Comparison of ENCODE assay signal across 7 mouse cellular contexts in genomic region chr2:35131991-35132661, GRCm38 (mm10). TPM values are rescaled to one million over a fixed set of nuclear protein-coding genes. Genes with fewer than 3 reads are reported as not detected.
DNase-seq lines count a peak whose midpoint lies in the region; ATAC-seq lines count a peak whose summit lies in the region.

No protein-coding gene starts in this region.

- H3K36me3 ChIP-seq in embryonic facial prominence, embryonic 11.5 days (replicated peaks; ENCODE audit: control insufficient read depth, insufficient read depth, low read depth, low read length), result no peaks in the 10 kb centered on the region
- H3K36me3 ChIP-seq in limb, embryonic 11.5 days (ENCODE audit: control insufficient read depth, insufficient read depth, low read length), result peaks cover 3% of the 10 kb centered on the region
- peaks cover 33% of the 10 kb centered on the region for H3K36me3 ChIP-seq in midbrain, embryonic 14.5 days (ENCODE audit: control insufficient read depth, insufficient read depth, low read length)

- H3K4me1 ChIP-seq in embryonic facial prominence, embryonic 11.5 days (ENCODE audit: control insufficient read depth, insufficient read depth, low read length), result no peaks in the 10 kb centered on the region; the same call in 1 of the 2 replicates
- H3K4me1 ChIP-seq in limb, embryonic 11.5 days (ENCODE audit: control insufficient read depth, insufficient read depth, low read length), result peaks cover 3% of the 10 kb centered on the region
- H3K4me1 ChIP-seq in midbrain, embryonic 14.5 days (ENCODE audit: control insufficient read depth, insufficient read depth, low read length), result peaks cover 10% of the 10 kb centered on the region

- under 1% methylated on average over 21 of the region's 21 CpGs for WGBS in embryonic facial prominence, embryonic 11.5 days
- under 1% methylated on average over 21 of the region's 21 CpGs for WGBS in limb, embryonic 11.5 days
- 1% methylated on average over 21 of the region's 21 CpGs for WGBS in midbrain, embryonic 14.5 days

- peak overlapping the region; percentile 61 for H3K4me2 ChIP-seq in embryonic facial prominence, embryonic 11.5 days (ENCODE audit: low read depth, low read length)
- H3K4me2 ChIP-seq in limb, embryonic 11.5 days (ENCODE audit: low read depth, severe bottlenecking), result peak overlapping the region; percentile 57
- peak overlapping the region; percentile 60 for H3K4me2 ChIP-seq in midbrain, embryonic 14.5 days (ENCODE audit: low read length)

- no peaks in the 10 kb centered on the region for H3K9me3 ChIP-seq in embryonic facial prominence, embryonic 11.5 days (replicated peaks; ENCODE audit: control insufficient read depth, low read length)
- no peaks in the 10 kb centered on the region for H3K9me3 ChIP-seq in limb, embryonic 11.5 days (ENCODE audit: control insufficient read depth, low read length)
- H3K9me3 ChIP-seq in midbrain, embryonic 14.5 days (ENCODE audit: control insufficient read depth, low read length), result no peaks in the 10 kb centered on the region

- H3K4me3 ChIP-seq in embryonic facial prominence, embryonic 11.5 days (ENCODE audit: low read depth, low read length), result peak overlapping the region; percentile 45
- H3K4me3 ChIP-seq in limb, embryonic 11.5 days (ENCODE audit: low read depth, low read length), result peak overlapping the region; percentile 43
- H3K4me3 ChIP-seq in midbrain, embryonic 14.5 days (replicated peaks; ENCODE audit: low read depth, low read length), result peak overlapping the region; percentile 37

- no peaks in the 10 kb centered on the region for H3K27me3 ChIP-seq in embryonic facial prominence, embryonic 11.5 days (ENCODE audit: control insufficient read depth, insufficient read depth, low read length)
- H3K27me3 ChIP-seq in limb, embryonic 11.5 days (ENCODE audit: control insufficient read depth, insufficient read depth, low read length), result no peaks in the 10 kb centered on the region
- H3K27me3 ChIP-seq in midbrain, embryonic 14.5 days (ENCODE audit: control insufficient read depth, insufficient read depth, low read length), result no peaks in the 10 kb centered on the region

- ATAC-seq in embryonic facial prominence, embryonic 11.5 days (replicated peaks; ENCODE audit: insufficient number of reproducible peaks, low FRiP score, low TSS enrichment, low read depth), result peak; percentile 98
- peak; percentile 98 for ATAC-seq in limb, embryonic 11.5 days (ENCODE audit: insufficient number of reproducible peaks, low FRiP score, low TSS enrichment, low read depth)
- peak; percentile 90 for ATAC-seq in midbrain, embryonic 14.5 days (ENCODE audit: low FRiP score, low TSS enrichment)

- H3K9ac ChIP-seq in embryonic facial prominence, embryonic 11.5 days (replicated peaks; ENCODE audit: low read length), result peak overlapping the region; percentile 60
- H3K9ac ChIP-seq in limb, embryonic 11.5 days (ENCODE audit: low read length), result peak overlapping the region; percentile 68
- H3K9ac ChIP-seq in midbrain, embryonic 14.5 days (replicated peaks; ENCODE audit: low read length), result no peak overlapping the region; the same call in 1 of the 2 replicates

- DNase-seq in adrenal gland, postnatal 14 days, result peak; percentile 97
- peak; percentile 96 for DNase-seq in embryonic facial prominence, embryonic 11.5 days (ENCODE audit: low spot score)
- peak; percentile 100 for DNase-seq in heart, adult 11 months
- peak; percentile 100 for DNase-seq in kidney, adult 18-20 months
- DNase-seq in limb, embryonic 11.5 days (ENCODE audit: low spot score), result peak; percentile 98
- peak; percentile 93 for DNase-seq in midbrain, embryonic 14.5 days
- DNase-seq in spleen, adult 18-20 months, result peak; percentile 86 to 92

- H3K27ac ChIP-seq in embryonic facial prominence, embryonic 11.5 days (replicated peaks; ENCODE audit: low read depth, low read length), result peak overlapping the region; percentile 70; the same call in 1 of the 2 replicates
- H3K27ac ChIP-seq in limb, embryonic 11.5 days (replicated peaks; ENCODE audit: low read depth, low read length), result peak overlapping the region; percentile 63
- no peak overlapping the region for H3K27ac ChIP-seq in midbrain, embryonic 14.5 days (replicated peaks; ENCODE audit: low read depth, low read length)

RNA-seq across cellular contexts. Expression of gene Cntrl, which starts 22.8 kb away (rescaled TPM):
- 17.1 and 22.0 TPM in 2 replicates for total RNA-seq in adrenal gland, postnatal 14 days (2021)
- polyA plus RNA-seq in embryonic facial prominence, embryonic 11.5 days (2014; fragmentation: Nextera tagmentation; extraction: Ambion mirVana), result 31.3 and 32.7 TPM in 2 replicates
- 34.4 and 36.7 TPM in 2 replicates for polyA plus RNA-seq in limb, embryonic 11.5 days (2014; fragmentation: Nextera tagmentation; extraction: Ambion mirVana)
- 9.7 and 13.8 TPM in 2 replicates for polyA plus RNA-seq in midbrain, embryonic 14.5 days (2014; fragmentation: Nextera tagmentation; extraction: Ambion mirVana)

RNA-seq across cellular contexts. Expression of gene AI182371, which starts 30.8 kb away (rescaled TPM):
- 2.4 and 37.8 TPM in 2 replicates for total RNA-seq in adrenal gland, postnatal 14 days (2021)
- 0.13 TPM in 1 of 2 replicates, not detected in the other for polyA plus RNA-seq in embryonic facial prominence, embryonic 11.5 days (2014; fragmentation: Nextera tagmentation; extraction: Ambion mirVana)
- polyA plus RNA-seq in limb, embryonic 11.5 days (2014; fragmentation: Nextera tagmentation; extraction: Ambion mirVana), result 0.20 TPM in 1 of 2 replicates, not detected in the other
- 0.36 and 0.39 TPM in 2 replicates for polyA plus RNA-seq in midbrain, embryonic 14.5 days (2014; fragmentation: Nextera tagmentation; extraction: Ambion mirVana)
